Mouse (Mus musculus) hindbrain, embryonic 12.5 days (tissue): ENCODE data around the gene Epb41l1. TPM values are rescaled to one million over a fixed set of nuclear protein-coding genes. Genes with fewer than 3 reads are reported as not detected.
"Not testable (repeated sequence)": the region's sequence is repeated elsewhere in the genome, so short reads cannot be mapped to it uniquely, and the experiment has no call there.

Source experiments
- ATAC-seq: fragments of 200-750 bp; cut with Nextera tagmentation; 2 replicates; pipeline ENCODE4 v1.8.0; 2017; ENCODE audit warnings: moderate TSS enrichment; ENCODE audit not compliant: low FRiP score
- H3K27ac ChIP-seq: fragments of 300-500 bp; sonication (generic); 2 replicates; pipeline ENCODE4 v1.5.1; 2016; ENCODE audit warnings: mild to moderate bottlenecking
- H3K27me3 ChIP-seq: fragments of 300-500 bp; sonication (generic); 2 replicates; pipeline ENCODE4 v1.6.1; 2016; ENCODE audit warnings: mild to moderate bottlenecking
- H3K36me3 ChIP-seq: fragments of 300-500 bp; sonication (generic); 2 replicates; pipeline ENCODE4 v1.6.1; 2016; ENCODE audit warnings: mild to moderate bottlenecking
- H3K4me1 ChIP-seq: fragments of 300-500 bp; sonication (generic); 2 replicates; pipeline ENCODE4 v1.6.1; 2016
- H3K4me2 ChIP-seq: fragments of 300-500 bp; sonication (generic); replicated peaks from 2 replicates; pipeline ENCODE4 v1.6.1; 2016; ENCODE audit warnings: mild to moderate bottlenecking
- H3K4me3 ChIP-seq: fragments of 300-500 bp; sonication (generic); 2 replicates; pipeline ENCODE4 v1.5.1; 2016; ENCODE audit warnings: mild to moderate bottlenecking
- H3K9ac ChIP-seq: fragments of 300-500 bp; sonication (generic); 2 replicates; pipeline ENCODE4 v1.6.1; 2016; ENCODE audit warnings: mild to moderate bottlenecking, moderate library complexity
- H3K9me3 ChIP-seq: fragments of 300-500 bp; sonication (generic); replicated peaks from 2 replicates; pipeline ENCODE4 v1.6.1; 2016; ENCODE audit warnings: mild to moderate bottlenecking
- WGBS: fragments of 180-500 bp; shearing (Covaris S2); methylation state at CpG from one replicate; pipeline ENCODE4 v1.1.7; 2016; 5-methylcytosine and 5-hydroxymethylcytosine counted together
- polyA plus RNA-seq: library from polyadenylated mRNA; unstranded; fragments of >200 nt; fragmentation: Nextera tagmentation; extraction: Ambion mirVana; gene quantifications from 2 replicates; pipeline ENCODE4 v1.2.1, GENCODE M21; 2016

Gene Epb41l1
- polyA plus RNA-seq: 6.1 and 7.1 TPM in 2 replicates

- peak; percentile 72 for ATAC-seq
- Histone ChIP-seq H3K36me3 (no peaks in the 10 kb centered on the region), H3K9ac (peak within 1 kb of the TSS; percentile 80), H3K9me3 (no peaks in the 10 kb centered on the region), H3K4me3 (peak within 1 kb of the TSS; percentile 55), H3K27me3 (peaks cover 45% of the 10 kb centered on the region), H3K27ac (peak within 1 kb of the TSS; percentile 81), H3K4me2 (peak within 1 kb of the TSS; percentile 90), H3K4me1 (peaks cover 19% of the 10 kb centered on the region)
- 1% methylated on average over 59 of the region's 76 CpGs for WGBS
These were observed at the start of gene Epb41l1 for GRCm38 (mm10) chr2:156420694-156421380. TSS of gene Epb41l1 (plus strand) at chr2:156420909.

GRCm38 (mm10) chr2:156376956-156377355 is 43.8 kb upstream of the Epb41l1 start:
- WGBS: 86% methylated on average over 7 of the region's 7 CpGs
- no peaks in the 10 kb centered on the region for H3K27me3 ChIP-seq
- H3K36me3 ChIP-seq: no peaks in the 10 kb centered on the region
- no peak for ATAC-seq
- H3K9me3 ChIP-seq: no peaks in the 10 kb centered on the region
- no peaks in the 10 kb centered on the region for H3K4me1 ChIP-seq
- no peak overlapping the region for H3K4me2 ChIP-seq
- H3K4me3 ChIP-seq: no peak overlapping the region
- H3K27ac ChIP-seq: no peak overlapping the region
- H3K9ac ChIP-seq: no peak overlapping the region

- Histone ChIP-seq H3K27me3 (no peaks in the 10 kb centered on the region), H3K36me3 (no peaks in the 10 kb centered on the region), H3K27ac (no peak overlapping the region), H3K9ac (no peak overlapping the region), H3K4me3 (no peak overlapping the region), H3K9me3 (peaks cover 4% of the 10 kb centered on the region; the same call in 1 of the 2 replicates), H3K4me2 (no peak overlapping the region), H3K4me1 (no peaks in the 10 kb centered on the region)
- ATAC-seq: no peak
- WGBS: 89% methylated on average over 10 of the region's 10 CpGs
These were observed 40.8 kb upstream of the Epb41l1 start for GRCm38 (mm10) chr2:156379929-156380328.

- no peak overlapping the region for H3K9ac ChIP-seq
- H3K36me3 ChIP-seq: no peaks in the 10 kb centered on the region
- no peak overlapping the region for H3K27ac ChIP-seq
- peaks cover 4% of the 10 kb centered on the region; the same call in 1 of the 2 replicates for H3K9me3 ChIP-seq
- no peak overlapping the region for H3K4me3 ChIP-seq
- no peak overlapping the region for H3K4me2 ChIP-seq
- no peaks in the 10 kb centered on the region for H3K27me3 ChIP-seq
- ATAC-seq: no peak
- H3K4me1 ChIP-seq: no peaks in the 10 kb centered on the region
- 65% methylated on average over 4 of the region's 4 CpGs for WGBS
These were observed 39.4 kb upstream of the Epb41l1 start for GRCm38 (mm10) chr2:156381350-156381749.

GRCm38 (mm10) chr2:156392461-156393154 is 28.1 kb upstream of the Epb41l1 start:
- peak; percentile 92 for ATAC-seq
- H3K27ac ChIP-seq: peak overlapping the region; percentile 64; the same call in 1 of the 2 replicates
- not testable (repeated sequence) for H3K36me3 ChIP-seq, H3K4me1 ChIP-seq, H3K9me3 ChIP-seq, H3K27me3 ChIP-seq
- no CpG with 5 or more reads among the region's 63 CpGs for WGBS
- H3K4me2 ChIP-seq: peak overlapping the region; percentile 42
- peak overlapping the region; percentile 24; the same call in 1 of the 2 replicates for H3K9ac ChIP-seq
- H3K4me3 ChIP-seq: peak overlapping the region; percentile 36

GRCm38 (mm10) chr2:156393155-156393828 is 27.4 kb upstream of the Epb41l1 start:
- peak overlapping the region; percentile 42 for H3K4me2 ChIP-seq
- no peaks in the 10 kb centered on the region for H3K36me3 ChIP-seq
- peak overlapping the region; percentile 64; the same call in 1 of the 2 replicates for H3K27ac ChIP-seq
- ATAC-seq: peak; percentile 72
- H3K4me3 ChIP-seq: peak overlapping the region; percentile 36
- 58% methylated on average over 5 of the region's 5 CpGs for WGBS
- H3K9me3 ChIP-seq: no peaks in the 10 kb centered on the region
- peak overlapping the region; percentile 24; the same call in 1 of the 2 replicates for H3K9ac ChIP-seq
- peaks cover 5% of the 10 kb centered on the region; the same call in 1 of the 2 replicates for H3K4me1 ChIP-seq
- no peaks in the 10 kb centered on the region for H3K27me3 ChIP-seq

GRCm38 (mm10) chr2:156394282-156394681 is 26.4 kb upstream of the Epb41l1 start:
- Histone ChIP-seq H3K27me3 (no peaks in the 10 kb centered on the region), H3K9me3 (no peaks in the 10 kb centered on the region), H3K4me2 (no peak overlapping the region), H3K4me1 (peaks cover 5% of the 10 kb centered on the region; the same call in 1 of the 2 replicates), H3K36me3 (no peaks in the 10 kb centered on the region), H3K4me3 (no peak overlapping the region), H3K27ac (no peak overlapping the region), H3K9ac (no peak overlapping the region)
- 90% methylated on average over 4 of the region's 4 CpGs for WGBS
- no peak for ATAC-seq

- no peaks in the 10 kb centered on the region for H3K9me3 ChIP-seq
- no peak overlapping the region for H3K9ac ChIP-seq
- ATAC-seq: no peak
- WGBS: 84% methylated on average over 2 of the region's 2 CpGs
- H3K27me3 ChIP-seq: no peaks in the 10 kb centered on the region
- no peaks in the 10 kb centered on the region for H3K36me3 ChIP-seq
- H3K4me3 ChIP-seq: no peak overlapping the region
- peaks cover 12% of the 10 kb centered on the region for H3K4me1 ChIP-seq
- no peak overlapping the region for H3K4me2 ChIP-seq
- H3K27ac ChIP-seq: no peak overlapping the region
These were observed 24.6 kb upstream of the Epb41l1 start for GRCm38 (mm10) chr2:156396096-156396495.

- no peak for ATAC-seq
- no peak overlapping the region for H3K4me3 ChIP-seq
- no peak overlapping the region for H3K9ac ChIP-seq
- H3K4me1 ChIP-seq: peaks cover 17% of the 10 kb centered on the region
- no peak overlapping the region for H3K4me2 ChIP-seq
- no peaks in the 10 kb centered on the region for H3K9me3 ChIP-seq
- no peak overlapping the region for H3K27ac ChIP-seq
- no peaks in the 10 kb centered on the region for H3K27me3 ChIP-seq
- no peaks in the 10 kb centered on the region for H3K36me3 ChIP-seq
- 91% methylated on average over 7 of the region's 7 CpGs for WGBS
These were observed 22.7 kb upstream of the Epb41l1 start for GRCm38 (mm10) chr2:156397988-156398387.

- H3K4me3 ChIP-seq: no peak overlapping the region
These were observed 21.2 kb upstream of the Epb41l1 start for GRCm38 (mm10) chr2:156399485-156399884.

GRCm38 (mm10) chr2:156401331-156401730 is 19.4 kb upstream of the Epb41l1 start:
- H3K4me2 ChIP-seq: peak overlapping the region; percentile 47
- peaks cover 12% of the 10 kb centered on the region for H3K4me1 ChIP-seq
- H3K27ac ChIP-seq: peak overlapping the region; percentile 68
- WGBS: 6% methylated on average over 9 of the region's 9 CpGs
- H3K4me3 ChIP-seq: peak overlapping the region; percentile 16; the same call in 1 of the 2 replicates
- peak overlapping the region; percentile 35; the same call in 1 of the 2 replicates for H3K9ac ChIP-seq
- no peaks in the 10 kb centered on the region for H3K36me3 ChIP-seq
- no peaks in the 10 kb centered on the region for H3K27me3 ChIP-seq
- no peaks in the 10 kb centered on the region for H3K9me3 ChIP-seq
- peak; percentile 89 for ATAC-seq

More at GRCm38 (mm10) chr2:156399485-156399884, 21.2 kb upstream of the Epb41l1 start:
- ATAC-seq: no peak
- Histone ChIP-seq H3K27me3 (no peaks in the 10 kb centered on the region), H3K4me1 (peaks cover 12% of the 10 kb centered on the region), H3K36me3 (no peaks in the 10 kb centered on the region), H3K9me3 (no peaks in the 10 kb centered on the region), H3K27ac (no peak overlapping the region), H3K9ac (no peak overlapping the region), H3K4me2 (no peak overlapping the region)
- WGBS: 92% methylated on average over 1 of the region's 1 CpGs

GRCm38 (mm10) chr2:156402036-156402435 is 18.7 kb upstream of the Epb41l1 start:
- Histone ChIP-seq H3K27ac (no peak overlapping the region), H3K4me1 (peaks cover 16% of the 10 kb centered on the region), H3K4me2 (no peak overlapping the region), H3K27me3 (no peaks in the 10 kb centered on the region; the same call in 1 of the 2 replicates), H3K9me3 (no peaks in the 10 kb centered on the region), H3K36me3 (no peaks in the 10 kb centered on the region), H3K9ac (no peak overlapping the region), H3K4me3 (no peak overlapping the region)
- ATAC-seq: no peak
- WGBS: 89% methylated on average over 3 of the region's 3 CpGs
